Mouse (Mus musculus): Measurements from ENCODE around the gene Zfp949.
A peak's percentile ranks its signal among the peaks of the same experiment; 100 is the strongest.

The Zfp949 gene

DNA sequence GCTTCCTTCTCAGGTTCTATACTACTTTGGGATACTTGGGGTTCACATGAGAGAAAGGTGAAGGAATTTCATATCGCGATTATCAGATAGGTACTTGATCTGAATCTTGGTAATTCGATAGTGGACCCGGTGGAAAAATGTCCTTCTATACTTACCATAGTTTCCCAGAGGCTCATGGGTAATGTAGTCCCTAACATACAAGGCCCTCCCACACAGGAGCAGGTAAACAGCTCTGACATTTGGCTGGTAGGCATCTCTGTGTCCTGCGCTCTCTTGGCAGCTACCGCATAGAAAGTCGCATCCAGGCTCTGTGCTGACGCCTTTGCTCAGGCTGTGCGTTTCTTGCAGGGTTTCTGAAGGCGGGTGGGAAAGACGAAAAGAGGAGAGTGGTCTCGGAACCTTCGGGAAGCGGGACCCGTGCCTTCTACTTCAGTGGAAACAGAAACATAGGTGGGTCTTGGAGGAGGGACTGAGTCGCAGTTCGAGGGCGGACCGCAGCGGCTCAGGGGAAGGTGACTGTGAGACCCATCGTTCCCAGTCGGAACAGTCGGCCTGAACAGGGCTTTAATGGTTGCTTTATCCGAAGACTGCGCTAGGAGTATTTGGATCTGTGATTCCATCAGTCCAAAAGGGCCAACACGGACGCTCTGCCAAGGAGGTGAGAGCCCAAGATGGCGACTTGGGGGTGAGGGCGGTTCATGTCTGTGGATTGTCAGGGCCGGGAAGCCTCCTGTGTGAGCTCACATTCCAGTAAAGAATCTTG lies at the start of gene Zfp949:
Gene Zfp949, plus strand, starts transcription at position 170 of the 763 bp plus-strand sequence.
- DNase-seq (ENCODE audit: low read depth, low spot score): peak; percentile 92

- DNase-seq (ENCODE audit: low read depth, low spot score): no peak
These were observed 47.7 kb upstream of the Zfp949 start for GRCm38 (mm10) chr9:88500112-88500511.

DNA sequence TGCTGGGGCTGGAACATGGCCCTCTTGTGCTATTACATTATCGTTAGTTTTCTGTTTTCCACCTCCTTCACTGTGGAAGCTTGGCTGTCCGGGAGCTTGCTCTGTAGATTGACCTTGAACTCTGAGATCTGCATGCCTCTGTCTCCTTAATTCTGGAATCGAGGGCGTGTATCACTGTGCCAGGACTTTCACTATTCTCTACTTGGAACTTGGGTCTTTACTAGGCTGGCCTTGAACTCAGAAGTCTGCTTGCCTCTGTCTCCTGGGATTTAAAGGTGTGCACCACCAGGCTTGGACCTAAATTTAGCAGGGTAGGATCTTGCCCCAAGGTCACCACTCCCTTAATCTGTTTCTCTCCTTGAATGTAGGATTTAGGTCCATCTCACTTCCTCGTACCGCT lies 46.0 kb upstream of the Zfp949 start:
- DNase-seq (ENCODE audit: low read depth, low spot score): peak; percentile 53

- no peak for DNase-seq (ENCODE audit: low read depth, low spot score)
These were observed 32.3 kb upstream of the Zfp949 start for GRCm38 (mm10) chr9:88515546-88515945.

DNA sequence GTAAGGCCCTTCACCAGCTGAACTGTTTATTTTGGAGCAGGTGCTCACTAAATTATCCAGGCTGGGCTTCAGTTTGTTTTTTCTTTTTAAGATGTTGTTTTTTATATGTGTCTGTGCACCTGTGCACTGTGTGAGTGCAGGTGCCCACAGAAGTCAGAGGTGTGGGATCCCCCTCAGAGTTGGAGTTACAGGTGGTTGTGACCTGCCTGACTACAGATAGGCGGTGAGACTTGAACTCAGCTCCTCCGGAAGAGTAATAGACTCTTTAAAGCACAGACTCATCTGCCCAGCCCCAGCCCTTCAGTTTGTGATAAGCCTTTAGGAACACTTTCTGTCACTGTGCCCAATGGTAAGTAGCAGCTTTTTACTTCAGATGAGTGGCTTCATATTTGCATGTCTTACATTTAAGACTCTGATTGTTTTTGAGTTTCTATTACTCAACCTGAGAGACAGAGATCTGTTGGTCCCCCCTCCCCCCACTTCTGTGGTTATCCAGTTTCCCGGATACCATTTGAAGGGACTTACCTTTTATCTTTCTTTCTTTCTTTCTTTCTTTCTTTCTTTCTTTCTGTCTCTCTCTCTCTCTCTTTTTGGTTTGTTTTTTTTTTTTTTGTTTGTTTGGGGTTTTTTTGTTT lies 31.3 kb upstream of the Zfp949 start:
- DNase-seq (ENCODE audit: low read depth, low spot score): no peak

DNA sequence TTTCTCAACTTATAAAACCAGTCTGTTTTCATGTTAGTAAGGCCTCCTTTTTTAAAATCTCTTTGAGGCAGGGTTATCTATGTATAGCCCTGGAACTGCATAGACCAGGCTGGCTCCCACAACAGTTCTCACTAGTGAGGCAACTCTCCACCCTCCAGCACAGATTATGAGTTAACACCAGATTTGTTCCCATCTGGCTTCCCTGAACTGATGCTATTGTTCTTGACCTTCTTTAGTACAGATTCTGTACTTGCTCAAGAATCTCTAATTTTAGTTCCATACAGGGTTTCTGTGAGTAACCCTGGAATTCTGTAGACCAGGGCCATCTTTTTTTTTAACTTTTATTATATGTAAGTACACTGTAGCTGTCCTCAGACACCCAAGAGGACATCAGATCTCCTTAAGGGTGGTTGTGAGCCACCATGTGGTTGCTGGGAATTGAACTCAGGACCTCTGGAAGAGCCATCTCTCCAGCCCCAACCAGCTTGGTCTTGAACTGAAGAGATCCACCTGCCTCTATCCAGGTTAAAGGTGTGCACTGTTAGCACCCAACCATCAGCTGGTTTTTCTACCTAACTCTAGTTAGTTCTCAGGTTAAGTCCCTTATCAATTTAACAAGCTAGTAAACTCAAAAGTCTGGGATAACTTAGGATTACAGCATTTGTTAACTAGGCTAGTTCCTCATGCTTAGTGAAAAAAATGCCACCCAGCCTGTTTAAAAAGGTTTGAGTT lies 28.3 kb upstream of the Zfp949 start:
- DNase-seq (ENCODE audit: low read depth, low spot score): peak; percentile 70

GRCm38 (mm10) chr9:88520122-88520848 lies 27.5 kb upstream of the Zfp949 start:
- DNase-seq (ENCODE audit: low read depth, low spot score): peak; percentile 69

DNA sequence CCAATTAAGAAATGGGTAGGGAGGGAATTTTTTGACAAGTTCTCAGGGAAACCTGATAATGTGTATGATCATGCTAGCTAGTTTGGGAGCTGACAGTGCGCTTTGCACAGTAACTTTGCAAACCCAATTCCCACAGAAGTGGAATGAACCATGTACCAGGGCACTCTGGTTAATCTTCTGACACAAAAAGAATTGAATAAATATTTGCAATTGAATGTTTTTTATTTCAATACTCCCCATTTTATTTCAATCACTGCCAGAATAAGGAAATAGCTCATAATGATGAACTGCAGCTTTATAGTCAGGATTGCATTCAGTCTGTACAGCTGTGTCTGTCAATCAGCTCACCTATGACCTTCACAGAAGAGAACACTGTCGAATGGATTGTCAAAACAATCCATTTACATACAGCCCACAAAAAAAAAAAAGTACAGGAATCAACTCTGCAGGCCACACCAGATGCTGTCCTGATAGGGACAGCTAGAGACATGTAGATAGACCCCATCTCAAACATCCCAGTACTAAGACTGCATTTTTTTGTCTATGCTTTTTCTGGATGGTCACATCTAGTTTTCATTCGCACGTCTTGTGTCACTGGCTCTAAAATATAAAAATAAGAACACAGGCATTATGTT lies 26.9 kb upstream of the Zfp949 start:
- DNase-seq (ENCODE audit: low read depth, low spot score): peak; percentile 42

DNA sequence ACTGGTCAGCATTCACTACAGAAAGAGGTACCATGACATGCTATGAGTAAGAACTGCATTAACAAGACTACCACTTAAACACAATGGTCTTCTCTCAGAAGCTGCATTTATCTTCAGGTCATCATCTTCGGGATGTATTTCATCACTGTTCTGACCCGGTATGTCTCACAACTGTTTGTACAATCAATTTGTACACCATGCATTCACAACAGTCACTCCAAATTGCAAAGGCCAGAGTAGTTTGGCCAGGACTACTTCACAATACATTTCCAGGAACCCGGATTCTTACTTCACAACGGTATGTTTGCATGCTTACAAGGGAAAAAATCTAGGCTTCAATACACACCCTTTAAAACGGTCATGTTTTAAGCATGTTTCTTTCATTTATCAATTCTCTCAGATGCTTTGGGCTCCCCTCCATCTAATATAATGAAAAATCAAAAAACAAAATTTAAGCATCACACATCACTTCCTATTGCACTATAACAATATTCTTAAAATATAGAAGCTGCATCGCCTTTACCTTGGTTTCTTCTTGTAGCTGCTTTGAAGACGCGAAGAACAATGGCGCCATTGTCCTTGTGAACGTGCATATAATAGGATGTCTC lies 25.8 kb upstream of the Zfp949 start:
- DNase-seq (ENCODE audit: low read depth, low spot score): peak; percentile 14

DNA sequence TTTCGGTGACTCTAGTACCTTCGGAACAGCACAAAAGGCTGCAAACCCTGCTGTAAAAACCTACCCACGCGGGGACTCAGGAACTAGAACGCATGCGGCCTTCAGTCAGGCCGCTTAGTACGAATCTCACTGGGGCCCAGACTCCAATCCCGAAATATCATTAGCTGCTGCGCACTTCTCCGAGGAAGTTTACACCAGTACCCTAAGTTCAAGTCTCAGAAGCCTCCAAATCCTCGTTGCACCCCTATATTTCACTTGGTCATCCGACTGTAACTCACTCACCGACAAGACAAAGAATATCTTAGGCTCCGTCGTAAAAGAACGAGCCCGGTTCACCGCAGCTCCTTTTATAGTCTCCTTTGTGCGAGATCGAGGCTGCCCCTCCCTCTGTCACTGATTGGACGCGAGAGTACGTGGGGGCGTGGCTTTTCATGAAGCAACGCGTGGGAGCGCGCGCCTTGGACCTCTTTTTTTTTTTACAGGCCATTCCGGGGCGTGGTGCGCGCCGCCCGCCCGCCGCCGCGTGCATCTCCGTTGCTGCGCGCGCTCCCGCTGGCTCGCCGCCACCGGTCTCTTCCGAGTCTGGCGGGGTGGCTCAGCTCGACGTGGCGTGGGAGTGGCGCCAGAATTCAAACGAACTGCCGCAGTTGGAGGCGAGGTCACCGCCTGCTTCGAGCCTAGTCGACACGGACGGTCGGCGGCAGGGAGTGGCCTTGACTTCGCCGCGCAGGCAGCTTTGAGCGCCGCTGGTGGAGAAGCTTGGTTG lies 25.1 kb upstream of the Zfp949 start:
- DNase-seq (ENCODE audit: low read depth, low spot score): peak; percentile 98

GRCm38 (mm10) chr9:88523335-88523668 lies 24.5 kb upstream of the Zfp949 start:
- no peak for DNase-seq (ENCODE audit: low read depth, low spot score)

DNA sequence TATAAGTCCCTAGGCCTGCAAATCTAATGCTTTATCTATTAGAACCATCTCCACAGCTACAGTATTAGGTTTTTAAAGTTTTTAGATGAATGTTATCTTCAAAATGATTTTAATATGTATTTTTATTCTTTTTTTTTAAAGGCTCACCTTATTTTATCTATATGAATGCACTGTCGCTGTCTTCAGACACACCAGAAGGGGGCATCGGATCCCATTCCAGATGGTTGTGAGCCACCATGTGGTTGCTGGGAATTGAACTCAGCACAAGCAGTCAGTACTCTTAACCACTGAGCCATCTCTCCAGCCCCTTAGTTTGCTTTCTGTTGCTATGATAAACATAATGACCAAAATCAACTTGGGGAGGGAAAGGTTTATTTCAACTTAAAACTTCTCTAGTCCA lies 23.5 kb upstream of the Zfp949 start:
- DNase-seq (ENCODE audit: low read depth, low spot score): no peak

GRCm38 (mm10) chr9:88524796-88525195 lies 23.0 kb upstream of the Zfp949 start:
- DNase-seq (ENCODE audit: low read depth, low spot score): no peak

DNA sequence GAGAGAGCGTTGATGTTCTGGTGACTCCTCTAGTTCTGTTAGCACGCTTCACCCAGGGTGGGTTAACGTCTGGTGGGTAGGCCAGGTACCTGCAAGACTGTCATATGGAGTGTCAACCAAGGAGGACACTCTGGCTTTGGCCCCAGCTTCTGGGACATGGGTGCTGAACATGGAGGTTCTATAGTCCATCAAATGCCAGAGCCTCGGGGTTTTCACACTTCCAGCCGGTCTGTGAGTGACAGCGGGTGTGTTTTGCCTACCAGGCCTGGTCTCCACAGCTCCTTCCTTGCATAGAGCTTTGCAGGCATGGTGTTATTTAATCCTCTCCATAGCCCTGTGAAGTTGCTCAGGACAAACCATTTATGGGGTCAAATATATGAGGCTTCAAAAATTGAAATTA lies 22.5 kb upstream of the Zfp949 start:
- no peak for DNase-seq (ENCODE audit: low read depth, low spot score)

- DNase-seq (ENCODE audit: low read depth, low spot score): no peak
These were observed 19.9 kb upstream of the Zfp949 start for GRCm38 (mm10) chr9:88527956-88528355.

- no peak for DNase-seq (ENCODE audit: low read depth, low spot score)
These were observed 19.1 kb upstream of the Zfp949 start for GRCm38 (mm10) chr9:88528736-88529135.

DNA sequence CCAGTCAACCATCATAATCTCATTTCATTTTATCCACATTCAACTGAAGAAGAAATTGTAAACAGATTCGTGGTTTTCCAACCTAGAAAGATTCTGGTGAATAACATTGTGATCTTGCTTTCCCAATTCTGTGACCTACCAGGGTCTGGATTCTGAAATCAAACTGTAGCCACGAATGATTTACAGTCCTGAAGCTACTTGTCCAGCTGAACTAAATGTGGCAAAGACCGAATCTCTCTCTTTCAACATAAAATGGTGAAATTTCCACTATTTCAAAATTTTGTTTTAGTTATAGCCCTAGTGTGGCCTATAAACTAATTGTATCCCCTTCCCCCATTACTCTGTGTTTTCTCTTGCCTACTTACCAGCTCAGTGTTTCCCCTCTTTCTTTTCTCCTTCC lies 18.2 kb upstream of the Zfp949 start:
- DNase-seq (ENCODE audit: low read depth, low spot score): no peak

DNA sequence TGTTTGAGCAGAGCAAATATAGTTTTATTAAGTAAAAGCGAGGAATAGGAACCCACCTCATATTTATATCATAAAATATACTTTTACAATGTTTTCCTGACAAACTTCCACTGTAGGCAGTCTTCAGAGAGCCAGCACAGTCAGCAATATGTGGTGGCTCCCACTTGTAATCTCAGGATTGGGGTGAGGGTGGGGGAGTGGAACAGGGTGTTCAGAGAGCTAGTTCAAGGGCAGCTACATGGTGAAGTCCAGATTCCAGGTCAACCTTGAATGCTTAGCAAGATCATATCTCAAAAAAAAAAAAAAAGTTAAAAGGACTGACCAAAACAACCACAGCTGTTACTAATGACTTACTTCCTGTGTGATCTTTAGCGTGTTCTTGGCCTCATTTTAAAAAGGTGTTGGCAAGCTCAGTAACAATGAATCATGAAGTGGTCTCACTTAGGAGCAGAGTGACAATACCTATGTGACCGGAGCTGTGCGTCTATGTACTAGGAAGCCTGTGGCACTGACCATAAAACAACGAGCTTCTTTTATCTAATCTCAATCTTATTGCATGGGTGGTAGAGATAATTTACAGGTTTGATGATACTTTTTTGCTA lies 17.7 kb upstream of the Zfp949 start:
- DNase-seq (ENCODE audit: low read depth, low spot score): no peak

GRCm38 (mm10) chr9:88534093-88534492 lies 13.7 kb upstream of the Zfp949 start:
- no peak for DNase-seq (ENCODE audit: low read depth, low spot score)
